Mouse (Mus musculus) kidney, adult 2 months (tissue): ENCODE data around the gene BC030867. TPM values are rescaled to one million over a fixed set of nuclear protein-coding genes. Genes with fewer than 3 reads are reported as not detected.

Source experiments
- DNase-seq: peaks from one replicate; pipeline ENCODE4 v3.0.0; 2021
- H3K27ac ChIP-seq: fragments of 200-500 bp; 2 replicates; pipeline ENCODE4 v1.5.1; 2012; ENCODE audit warnings: low read depth, low read length, control low read depth, inconsistent platforms; ENCODE audit not compliant: insufficient read depth
- H3K27me3 ChIP-seq: fragments of 200-500 bp; replicated peaks from 2 replicates; pipeline ENCODE4 v1.6.1; 2012; ENCODE audit warnings: mild to moderate bottlenecking, moderate library complexity, low read length, inconsistent platforms; ENCODE audit not compliant: control insufficient read depth, insufficient read depth
- H3K36me3 ChIP-seq: fragments of 200-500 bp; 2 replicates; pipeline ENCODE4 v1.6.1; 2012; ENCODE audit warnings: mild to moderate bottlenecking, moderate library complexity, low read length, inconsistent platforms; ENCODE audit not compliant: control insufficient read depth, insufficient read depth
- H3K4me1 ChIP-seq: fragments of 200-500 bp; 2 replicates; pipeline ENCODE4 v1.6.1; 2011; ENCODE audit warnings: low read length; ENCODE audit not compliant: control insufficient read depth, insufficient read depth
- H3K4me3 ChIP-seq: fragments of 200-500 bp; 2 replicates; pipeline ENCODE4 v1.5.1; 2011; ENCODE audit warnings: mild to moderate bottlenecking, low read depth, low read length, control low read depth; ENCODE audit not compliant: insufficient read depth
- CTCF ChIP-seq: fragments of 200-500 bp; conservative IDR thresholded peaks from 2 replicates; pipeline ENCODE4 v1.5.1; 2011; ENCODE audit warnings: low read depth, mild to moderate bottlenecking, control low read depth, low read length, moderate library complexity, mixed read lengths; ENCODE audit not compliant: insufficient read depth, insufficient read length
- POLR2A ChIP-seq: fragments of 200-500 bp; IDR thresholded peaks from one replicate; pipeline ENCODE4 v1.6.1; 2011; ENCODE audit warnings: low read depth, low read length, control low read depth
- WGBS: fragments of 180-500 bp; shearing (Covaris S2); methylation state at CpG from one replicate; pipeline ENCODE4 v1.1.7; 2018; 5-methylcytosine and 5-hydroxymethylcytosine counted together
- polyA plus RNA-seq: library from polyadenylated mRNA; depleted of rRNA; stranded (reverse); fragments of >200 nt; gene quantifications from 2 replicates; pipeline ENCODE4 v1.2.3, GENCODE M21; 2012

Gene BC030867
- polyA plus RNA-seq, 1 experiment, result 0.81 TPM

DNA sequence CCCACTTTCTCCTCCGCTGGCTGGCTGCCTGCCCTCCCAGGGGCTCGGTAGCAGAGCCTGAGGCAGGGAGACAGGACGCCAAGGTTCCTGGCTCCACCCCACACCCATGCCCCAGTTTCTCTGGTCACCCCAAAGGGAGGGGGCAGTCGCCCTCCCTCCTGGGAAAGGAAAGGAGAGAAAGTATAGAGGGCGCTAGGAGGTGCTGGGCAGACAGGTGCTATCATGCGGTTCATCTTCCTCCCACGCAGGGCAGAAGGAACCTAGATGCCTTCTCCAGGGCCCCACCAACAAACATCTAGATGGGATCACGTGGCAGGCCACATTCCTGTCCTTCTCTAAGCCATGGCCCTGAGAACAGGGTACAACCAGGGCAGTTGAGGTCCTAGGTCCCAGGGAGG lies 26.7 kb upstream of the BC030867 start:
- H3K27ac ChIP-seq, result no peak overlapping the region
- no peaks in the 10 kb centered on the region for H3K36me3 ChIP-seq
- no peaks in the 10 kb centered on the region for H3K27me3 ChIP-seq
- peaks cover 39% of the 10 kb centered on the region for H3K4me1 ChIP-seq
- peak; percentile 69 for DNase-seq
- 40% methylated on average over 8 of the region's 8 CpGs for WGBS
- TF ChIP-seq CTCF, result no peak
- no peak for TF ChIP-seq POLR2A
- H3K4me3 ChIP-seq, result no peak overlapping the region

DNA sequence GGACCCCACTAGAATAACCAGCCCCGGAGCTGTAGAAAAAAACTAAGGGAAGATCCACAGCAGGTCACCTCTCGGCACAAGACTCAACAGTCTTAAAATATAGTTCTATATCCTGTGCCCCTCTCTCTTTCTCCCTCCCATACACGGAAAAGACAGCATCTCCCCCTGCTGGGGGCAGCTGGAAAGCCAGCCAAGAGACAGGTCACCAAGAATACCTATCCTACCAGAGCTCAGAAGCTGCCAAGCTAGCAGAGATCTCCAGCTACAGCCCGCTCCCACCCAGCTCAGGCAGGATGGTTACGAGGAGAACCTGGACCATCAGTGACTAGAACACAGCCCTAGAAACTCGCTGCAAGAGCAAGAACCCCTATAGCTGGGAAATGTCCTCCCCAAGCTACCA lies 25.5 kb upstream of the BC030867 start:
- peak; percentile 59 for DNase-seq
- peaks cover 30% of the 10 kb centered on the region for H3K4me1 ChIP-seq

DNA sequence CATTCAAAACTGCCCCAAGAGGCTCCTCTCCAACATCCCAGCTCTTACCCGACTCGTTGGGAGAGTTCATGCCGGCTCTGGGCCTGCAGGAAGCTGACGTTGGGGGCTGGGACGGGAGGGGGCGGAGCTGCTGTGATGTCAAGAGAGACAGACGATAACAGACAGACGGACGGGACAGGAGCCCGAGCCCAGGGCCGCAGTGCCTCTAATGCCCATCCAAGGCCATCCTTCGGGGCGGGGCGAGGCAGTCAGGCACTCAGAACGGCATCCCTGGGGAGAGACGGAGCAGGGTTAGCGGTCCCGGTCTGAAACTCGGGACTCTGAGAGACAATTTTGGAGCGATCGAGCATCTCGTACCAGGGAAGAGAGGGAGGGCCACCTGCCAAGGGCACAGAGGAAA lies 24.0 kb upstream of the BC030867 start:
- TF ChIP-seq POLR2A (no peak), CTCF (no peak)
- Histone ChIP-seq H3K4me1 (peaks cover 26% of the 10 kb centered on the region), H3K27ac (no peak overlapping the region), H3K4me3 (peak overlapping the region; percentile 17; the same call in 1 of the 2 replicates), H3K27me3 (no peaks in the 10 kb centered on the region), H3K36me3 (no peaks in the 10 kb centered on the region)
- 32% methylated on average over 22 of the region's 22 CpGs for WGBS
- DNase-seq, result peak; percentile 45

More for the DNA sequence above, 25.5 kb upstream of the BC030867 start:
- Histone ChIP-seq H3K27ac (no peak overlapping the region), H3K4me3 (no peak overlapping the region), H3K36me3 (no peaks in the 10 kb centered on the region), H3K27me3 (no peaks in the 10 kb centered on the region)
- WGBS, result 52% methylated on average over 6 of the region's 6 CpGs
- no peak for TF ChIP-seq POLR2A
- peak; percentile 51 for TF ChIP-seq CTCF

DNA sequence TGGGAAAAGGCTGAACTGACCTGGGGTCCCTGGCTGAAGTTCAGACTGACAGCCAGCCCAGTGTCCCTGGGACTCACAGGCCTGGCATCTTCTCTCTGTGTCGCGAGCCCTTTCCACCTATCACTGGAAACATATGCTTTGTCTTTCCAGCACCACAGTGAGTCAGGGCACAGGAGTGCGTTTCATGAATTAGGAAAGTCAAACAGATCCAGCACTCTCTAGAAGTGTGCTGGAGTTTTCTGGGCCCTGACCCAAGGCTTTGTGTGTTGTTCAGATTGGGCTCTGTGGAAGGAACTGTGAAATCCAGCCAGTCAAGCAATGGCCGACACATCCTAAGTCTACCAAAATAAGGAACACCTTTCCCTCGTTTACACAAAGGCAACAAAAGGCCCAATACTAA lies 23.5 kb upstream of the BC030867 start:
- TF ChIP-seq POLR2A (no peak), CTCF (no peak)
- no peaks in the 10 kb centered on the region for H3K36me3 ChIP-seq
- WGBS, result 77% methylated on average over 5 of the region's 5 CpGs
- H3K4me1 ChIP-seq, result peaks cover 20% of the 10 kb centered on the region
- no peak overlapping the region for H3K27ac ChIP-seq
- H3K27me3 ChIP-seq, result no peaks in the 10 kb centered on the region
- no peak overlapping the region for H3K4me3 ChIP-seq
- DNase-seq, result no peak

DNA sequence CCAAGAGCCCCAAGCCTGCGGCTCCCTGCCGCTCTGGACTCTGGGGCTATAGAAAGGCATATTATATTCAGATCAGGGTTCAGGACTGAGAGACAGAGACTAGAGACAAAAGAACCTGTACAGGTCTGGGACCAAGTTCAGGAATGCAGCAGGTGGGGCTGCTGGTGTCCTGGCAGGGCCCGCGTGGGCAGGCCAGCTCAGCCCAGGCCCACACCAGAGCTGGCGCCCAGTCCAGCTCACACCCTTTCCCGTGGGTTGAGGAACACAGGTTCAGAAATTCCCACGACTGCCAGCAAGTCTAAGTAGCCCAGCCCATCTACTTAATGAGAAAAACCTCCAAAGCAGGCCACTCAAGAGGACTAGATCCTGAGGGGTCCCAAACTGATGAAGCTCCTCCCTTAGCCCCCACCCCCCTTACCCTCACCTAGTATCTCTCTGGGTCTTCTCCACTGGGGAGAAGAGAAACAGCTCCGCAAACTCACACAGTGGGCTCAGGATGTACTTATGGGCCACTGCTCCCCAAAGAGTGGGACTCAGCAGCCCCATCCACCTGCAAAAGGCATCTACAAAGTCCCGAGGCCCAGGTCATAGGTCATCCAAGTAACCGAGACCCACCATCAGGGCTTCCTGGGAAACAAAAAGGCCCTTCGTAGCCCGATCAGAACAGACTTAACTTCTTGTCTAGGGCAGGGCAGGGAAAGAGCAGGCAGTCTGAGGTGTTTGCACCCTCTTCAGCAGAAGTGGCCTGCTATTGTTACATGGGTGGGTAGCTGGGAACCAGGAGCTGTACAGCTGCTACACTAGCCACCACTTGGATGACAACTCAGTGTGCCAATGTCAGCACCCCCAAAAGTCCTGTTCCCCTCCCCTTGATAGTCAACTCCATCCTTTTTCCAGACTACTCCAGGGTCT lies 22.4 kb upstream of the BC030867 start:
- 71% methylated on average over 12 of the region's 12 CpGs for WGBS
- TF ChIP-seq POLR2A (no peak), CTCF (no peak)
- DNase-seq, result no peak
- H3K4me3 ChIP-seq, result no peak overlapping the region
- no peaks in the 10 kb centered on the region for H3K27me3 ChIP-seq
- peaks cover 19% of the 10 kb centered on the region for H3K4me1 ChIP-seq
- H3K27ac ChIP-seq, result no peak overlapping the region
- no peaks in the 10 kb centered on the region for H3K36me3 ChIP-seq

DNA sequence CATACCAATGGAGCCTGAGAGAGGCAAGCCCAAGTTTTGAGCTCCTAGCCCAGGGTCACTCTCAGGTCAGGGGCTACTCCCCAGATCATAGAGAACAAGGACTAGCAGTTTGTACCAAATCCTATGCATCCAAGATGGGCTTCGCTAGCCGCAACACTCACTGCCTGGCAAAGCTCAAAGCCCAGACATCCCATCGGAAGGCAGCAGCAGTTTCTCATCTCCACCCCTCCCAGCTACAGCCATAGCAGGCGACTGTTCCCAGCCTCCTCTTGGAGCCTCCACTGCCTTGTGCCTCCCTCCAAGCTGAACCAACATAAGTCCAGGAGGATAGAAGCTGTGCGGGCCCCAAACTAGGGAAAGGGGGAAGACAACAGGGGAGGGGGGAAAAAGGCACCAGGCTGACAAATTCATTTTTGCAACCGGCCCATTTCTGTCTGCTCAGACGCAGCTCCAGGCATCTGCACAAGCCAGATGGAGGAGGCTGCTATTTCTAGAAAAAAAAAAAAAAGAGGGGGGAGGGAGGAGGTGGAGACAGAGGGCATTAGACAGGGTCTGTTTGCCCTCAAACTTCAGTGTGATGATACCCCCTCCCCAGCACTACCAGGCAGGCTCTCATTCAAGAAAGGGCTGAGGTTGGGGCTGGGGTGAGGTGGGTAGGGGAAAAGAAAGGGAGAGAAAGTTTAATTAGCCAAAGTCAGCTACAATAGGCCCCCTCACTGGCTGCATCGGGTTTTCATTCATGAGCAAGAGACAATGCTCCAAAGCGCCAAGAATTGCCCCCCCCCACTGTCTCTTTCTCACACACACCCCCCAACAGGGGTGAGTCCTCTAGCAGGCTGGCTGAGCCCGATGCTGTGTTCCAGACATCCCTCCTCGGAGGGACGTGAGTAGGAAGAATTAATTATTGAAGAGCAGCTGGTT lies 21.2 kb upstream of the BC030867 start:
- Histone ChIP-seq H3K27me3 (no peaks in the 10 kb centered on the region), H3K4me3 (peak overlapping the region; percentile 4; the same call in 1 of the 2 replicates), H3K27ac (no peak overlapping the region), H3K36me3 (no peaks in the 10 kb centered on the region), H3K4me1 (peaks cover 12% of the 10 kb centered on the region)
- no peak for TF ChIP-seq POLR2A
- TF ChIP-seq CTCF, result no peak
- 61% methylated on average over 12 of the region's 12 CpGs for WGBS
- no peak for DNase-seq
